Mouse (Mus musculus) small intestine, adult 2 months (tissue): ENCODE data around the gene Slc25a28. TPM values are rescaled to one million over a fixed set of nuclear protein-coding genes. Genes with fewer than 3 reads are reported as not detected.

Experiments used
- H3K27ac ChIP-seq: fragments of 200-500 bp; 2 replicates; pipeline ENCODE4 v1.5.1; 2012; ENCODE audit warnings: low read depth, low read length, control low read depth, inconsistent platforms; ENCODE audit not compliant: insufficient read depth
- H3K27me3 ChIP-seq: fragments of 200-500 bp; 2 replicates; pipeline ENCODE4 v1.6.1; 2012; ENCODE audit warnings: mild to moderate bottlenecking, moderate library complexity, low read length, inconsistent platforms; ENCODE audit not compliant: control insufficient read depth, insufficient read depth
- H3K36me3 ChIP-seq: fragments of 200-500 bp; 2 replicates; pipeline ENCODE4 v1.6.1; 2012; ENCODE audit warnings: mild to moderate bottlenecking, low read length, control low read depth, inconsistent platforms; ENCODE audit not compliant: control insufficient read depth, insufficient read depth
- H3K4me1 ChIP-seq: fragments of 200-500 bp; 2 replicates; pipeline ENCODE4 v1.6.1; 2012; ENCODE audit warnings: low read length, inconsistent platforms, mixed read lengths; ENCODE audit not compliant: control insufficient read depth, insufficient read depth, insufficient read length
- H3K4me3 ChIP-seq: fragments of 200-500 bp; 2 replicates; pipeline ENCODE4 v1.5.1; 2012; ENCODE audit warnings: low read depth, mild to moderate bottlenecking, control low read depth, inconsistent platforms, low read length, moderate library complexity
- CTCF ChIP-seq: fragments of 200-500 bp; IDR thresholded peaks from 2 replicates; pipeline ENCODE4 v1.5.1; 2012; ENCODE audit warnings: low read depth, mild to moderate bottlenecking, control low read depth, inconsistent platforms, low read length, moderate library complexity, mixed read lengths; ENCODE audit not compliant: insufficient replicate concordance, insufficient read length; ENCODE audit errors: extremely low read depth
- POLR2A ChIP-seq: fragments of 200-500 bp; IDR thresholded peaks from 2 replicates; pipeline ENCODE4 v1.6.1; 2012; ENCODE audit warnings: low read depth, mild to moderate bottlenecking, control low read depth, inconsistent platforms, low read length, moderate library complexity
- WGBS: fragments of 180-500 bp; shearing (Covaris S2); methylation state at CpG from one replicate; pipeline ENCODE4 v1.1.7; 2018; 5-methylcytosine and 5-hydroxymethylcytosine counted together
- polyA plus RNA-seq: library from polyadenylated mRNA; depleted of rRNA; stranded (reverse); fragments of >200 nt; gene quantifications from 2 replicates; pipeline ENCODE4 v1.2.3, GENCODE M21; 2012; rRNA removed

Slc25a28 gene
- 41.0 and 74.2 TPM in 2 replicates for polyA plus RNA-seq

GRCm38 (mm10) chr19:43674730-43675524, at the start of gene Slc25a28:
TSS of gene Slc25a28 (minus strand) at chr19:43674881.
- peak; percentile 84 for TF ChIP-seq POLR2A
- TF ChIP-seq CTCF = peak; percentile 61
- H3K27ac ChIP-seq = peak within 1 kb of the TSS; percentile 92
- no peaks in the 10 kb centered on the region for H3K27me3 ChIP-seq
- H3K4me1 ChIP-seq = peaks cover 18% of the 10 kb centered on the region
- H3K4me3 ChIP-seq = peak within 1 kb of the TSS; percentile 95
- under 1% methylated on average over 79 of the region's 79 CpGs for WGBS
- no peaks in the 10 kb centered on the region for H3K36me3 ChIP-seq

GRCm38 (mm10) chr19:43724194-43724593, 49.5 kb upstream of the Slc25a28 start:
- no peaks in the 10 kb centered on the region for H3K27me3 ChIP-seq
- no peak overlapping the region for H3K27ac ChIP-seq
- WGBS = 95% methylated on average over 20 of the region's 20 CpGs
- no peak overlapping the region for H3K4me3 ChIP-seq
- peaks cover 86% of the 10 kb centered on the region for H3K36me3 ChIP-seq
- TF ChIP-seq POLR2A = no peak
- TF ChIP-seq CTCF = no peak
- H3K4me1 ChIP-seq = no peaks in the 10 kb centered on the region; the same call in 1 of the 2 replicates

GRCm38 (mm10) chr19:43723501-43723900, 48.8 kb upstream of the Slc25a28 start:
- H3K4me1 ChIP-seq = no peaks in the 10 kb centered on the region; the same call in 1 of the 2 replicates
- 77% methylated on average over 10 of the region's 10 CpGs for WGBS
- no peak for TF ChIP-seq POLR2A
- TF ChIP-seq CTCF = no peak
- no peak overlapping the region for H3K27ac ChIP-seq
- H3K27me3 ChIP-seq = no peaks in the 10 kb centered on the region
- H3K36me3 ChIP-seq = peaks cover 83% of the 10 kb centered on the region
- no peak overlapping the region for H3K4me3 ChIP-seq

- TF ChIP-seq POLR2A (no peak), CTCF (no peak)
- 87% methylated on average over 8 of the region's 8 CpGs for WGBS
- Histone ChIP-seq H3K27me3 (no peaks in the 10 kb centered on the region), H3K36me3 (peaks cover 83% of the 10 kb centered on the region), H3K27ac (no peak overlapping the region), H3K4me1 (no peaks in the 10 kb centered on the region; the same call in 1 of the 2 replicates), H3K4me3 (no peak overlapping the region)
These were observed 48.2 kb upstream of the Slc25a28 start for GRCm38 (mm10) chr19:43722891-43723290.

GRCm38 (mm10) chr19:43720061-43720460, 45.4 kb upstream of the Slc25a28 start:
- H3K27me3 ChIP-seq = no peaks in the 10 kb centered on the region
- TF ChIP-seq CTCF (no peak), POLR2A (no peak)
- no peak overlapping the region for H3K27ac ChIP-seq
- H3K4me3 ChIP-seq = no peak overlapping the region
- H3K4me1 ChIP-seq = no peaks in the 10 kb centered on the region; the same call in 1 of the 2 replicates
- H3K36me3 ChIP-seq = peaks cover 77% of the 10 kb centered on the region
- 94% methylated on average over 11 of the region's 11 CpGs for WGBS

- no peak overlapping the region for H3K4me3 ChIP-seq
- peaks cover 20% of the 10 kb centered on the region for H3K4me1 ChIP-seq
- peaks cover 50% of the 10 kb centered on the region for H3K36me3 ChIP-seq
- H3K27ac ChIP-seq = peak overlapping the region; percentile 87
- H3K27me3 ChIP-seq = no peaks in the 10 kb centered on the region
- TF ChIP-seq CTCF = no peak
- no peak for TF ChIP-seq POLR2A
- WGBS = 64% methylated on average over 5 of the region's 5 CpGs
These were observed 37.3 kb upstream of the Slc25a28 start for GRCm38 (mm10) chr19:43711971-43712370.

GRCm38 (mm10) chr19:43711159-43711916, 36.7 kb upstream of the Slc25a28 start:
- Histone ChIP-seq H3K27ac (peak overlapping the region; percentile 100), H3K4me3 (peak overlapping the region; percentile 46), H3K4me1 (peaks cover 20% of the 10 kb centered on the region), H3K27me3 (no peaks in the 10 kb centered on the region), H3K36me3 (peaks cover 50% of the 10 kb centered on the region)
- WGBS = 17% methylated on average over 22 of the region's 22 CpGs
- TF ChIP-seq CTCF (peak; percentile 14; the same call in 1 of the 2 replicates), POLR2A (no peak)
